Mouse (Mus musculus): Measurements from ENCODE around the gene Gramd4. TPM values are rescaled to one million over a fixed set of nuclear protein-coding genes. Genes with fewer than 3 reads are reported as not detected.

Gene Gramd4
- 25.6 TPM for polyA plus RNA-seq (2017; shearing (Covaris generic))

GRCm38 (mm10) chr15:86057413-86057812 lies at the start of gene Gramd4:
TSS of gene Gramd4 (plus strand) at chr15:86057695.

GRCm38 (mm10) chr15:86033191-86033841 lies 24.2 kb upstream of the Gramd4 start, which contains the start of gene Celsr1:
TSS of gene Celsr1 (minus strand) at chr15:86033777.

GRCm38 (mm10) chr15:86185689-86186569 lies 128.4 kb downstream of the Gramd4 start, which contains the start of gene Cerk:
TSS of gene Cerk (minus strand) at chr15:86186141.

Other genes starting within 250 kb of the Gramd4 start
- 50.3 TPM for gene Cdpf1, start 246.0 kb upstream of the Gramd4 start, polyA plus RNA-seq (2017; shearing (Covaris generic))
- not detected for gene Pkdrej, start 236.0 kb upstream of the Gramd4 start, polyA plus RNA-seq (2017; shearing (Covaris generic))
- gene Ttc38, start 225.4 kb upstream of the Gramd4 start, polyA plus RNA-seq (2017; shearing (Covaris generic)) = 27.4 TPM
- 5.3 TPM for gene Gtse1, start 197.9 kb upstream of the Gramd4 start, polyA plus RNA-seq (2017; shearing (Covaris generic))
- gene Trmu, start 178.4 kb upstream of the Gramd4 start, polyA plus RNA-seq (2017; shearing (Covaris generic)) = 59.0 TPM
- gene Celsr1, start 23.9 kb upstream of the Gramd4 start, polyA plus RNA-seq (2017; shearing (Covaris generic)) = 1.6 TPM
- gene Cerk, start 128.4 kb downstream of the Gramd4 start, polyA plus RNA-seq (2017; shearing (Covaris generic)) = 3.5 TPM
- 23.9 TPM for gene Tbc1d22a, start 156.8 kb downstream of the Gramd4 start, polyA plus RNA-seq (2017; shearing (Covaris generic))

Measured in CD4-positive, CD25-positive, alpha-beta regulatory T cell, adult 9 weeks (primary cell).